ENCODE assay signal across 11 mouse cellular contexts in the genomic region with DNA sequence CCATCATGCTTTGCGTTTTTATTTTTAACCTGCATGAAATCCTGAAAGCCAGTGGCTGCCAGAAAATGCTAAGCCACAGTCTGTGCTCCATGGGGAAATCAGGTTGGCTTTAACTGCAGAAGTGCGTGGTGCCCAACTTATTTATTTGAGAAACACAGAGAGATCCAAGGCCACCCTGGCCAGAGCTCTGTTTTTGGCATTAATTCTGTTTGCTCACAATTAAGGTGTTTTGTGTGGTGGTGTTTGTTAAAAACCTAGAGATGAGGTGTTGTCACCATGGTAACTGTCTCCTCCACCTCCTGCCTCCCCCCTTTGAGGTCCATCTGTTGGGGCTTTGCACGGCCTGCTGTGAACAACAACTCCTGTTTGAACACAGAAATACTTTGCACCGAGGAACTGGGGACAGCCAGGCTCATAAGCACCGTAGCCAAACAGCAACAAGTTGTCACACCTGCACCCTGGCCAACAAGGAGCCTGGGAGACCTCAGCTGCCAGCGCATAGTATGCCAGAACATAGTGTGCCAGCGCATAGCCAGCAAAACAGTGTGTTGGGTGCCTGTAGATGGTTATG. TPM values are rescaled to one million over a fixed set of nuclear protein-coding genes. Genes with fewer than 3 reads are reported as not detected.
DNase-seq lines count a peak whose midpoint lies in the region; ATAC-seq lines count a peak whose summit lies in the region.
"Had no signal": no experiment of that assay in that cellular context is flagged by ENCODE, and none has a peak within 500 bp of the region (broad histone marks: within the 10 kb centered on the region; RNA-seq: fewer than 3 reads in every experiment).

No protein-coding gene starts in this region.

- H3K9ac ChIP-seq in hindbrain, embryonic 15.5 days = no peak overlapping the region
- H3K9ac ChIP-seq in hindbrain, embryonic 12.5 days = no peak overlapping the region
- H3K9ac ChIP-seq in forebrain, embryonic 14.5 days (ENCODE audit: low read length) = no peak overlapping the region
- H3K9ac ChIP-seq: embryonic facial prominence, embryonic 12.5 days; heart, embryonic 15.5 days had no signal

- 52% methylated on average over 7 of the region's 7 CpGs for WGBS in hindbrain, embryonic 15.5 days
- 61% methylated on average over 7 of the region's 7 CpGs for WGBS in hindbrain, embryonic 12.5 days
- whole genome bisulfite sequencing in forebrain, embryonic 14.5 days = 34% methylated on average over 7 of the region's 7 CpGs

- H3K4me3 ChIP-seq in hindbrain, embryonic 15.5 days = no peak overlapping the region
- H3K4me3 ChIP-seq in hindbrain, embryonic 12.5 days = no peak overlapping the region
- no peak overlapping the region for H3K4me3 ChIP-seq in forebrain, embryonic 14.5 days (ENCODE audit: low read depth, low read length)
- H3K4me3 ChIP-seq: embryonic facial prominence, embryonic 12.5 days; heart, embryonic 15.5 days had no signal

- peak; percentile 18; the same call in 1 of the 2 replicates for ATAC-seq in hindbrain, embryonic 15.5 days (ENCODE audit: low FRiP score, low read depth)
- no peak for ATAC-seq in hindbrain, embryonic 12.5 days (ENCODE audit: low FRiP score)
- ATAC-seq in forebrain, embryonic 14.5 days = peak; percentile 70
- no peak for ATAC-seq in activated CD4-positive, CD25-positive, alpha-beta regulatory T cell, adult 4 months

- H3K27ac ChIP-seq in hindbrain, embryonic 15.5 days (replicated peaks) = 0 out of 2 replicates have a peak overlapping the region, but pooled peaks have one; percentile 36
- no peak overlapping the region for H3K27ac ChIP-seq in hindbrain, embryonic 12.5 days
- H3K27ac ChIP-seq in forebrain, embryonic 14.5 days (ENCODE audit: low read depth, low read length) = 0 out of 2 replicates have a peak overlapping the region, but pooled peaks have one; percentile 40
- H3K27ac ChIP-seq: embryonic facial prominence, embryonic 12.5 days; heart, embryonic 15.5 days had no signal

- H3K36me3 ChIP-seq in hindbrain, embryonic 15.5 days = no peaks in the 10 kb centered on the region
- H3K36me3 ChIP-seq in hindbrain, embryonic 12.5 days = no peaks in the 10 kb centered on the region
- H3K36me3 ChIP-seq in forebrain, embryonic 14.5 days (ENCODE audit: control insufficient read depth, insufficient read depth, low read length) = no peaks in the 10 kb centered on the region
- H3K36me3 ChIP-seq: embryonic facial prominence, embryonic 12.5 days; heart, embryonic 15.5 days had no signal

- no peaks in the 10 kb centered on the region for H3K9me3 ChIP-seq in hindbrain, embryonic 15.5 days
- no peaks in the 10 kb centered on the region for H3K9me3 ChIP-seq in hindbrain, embryonic 12.5 days (replicated peaks)
- H3K9me3 ChIP-seq in forebrain, embryonic 14.5 days (replicated peaks; ENCODE audit: control insufficient read depth, low read length) = no peaks in the 10 kb centered on the region
- H3K9me3 ChIP-seq: embryonic facial prominence, embryonic 12.5 days; heart, embryonic 15.5 days had no signal

- H3K4me2 ChIP-seq in hindbrain, embryonic 15.5 days = no peak overlapping the region
- no peak overlapping the region for H3K4me2 ChIP-seq in hindbrain, embryonic 12.5 days (replicated peaks)
- H3K4me2 ChIP-seq in forebrain, embryonic 14.5 days (ENCODE audit: low read length) = no peak overlapping the region
- H3K4me2 ChIP-seq: embryonic facial prominence, embryonic 12.5 days; heart, embryonic 15.5 days had no signal

- H3K4me1 ChIP-seq in hindbrain, embryonic 15.5 days (replicated peaks) = peaks cover 23% of the 10 kb centered on the region
- no peaks in the 10 kb centered on the region for H3K4me1 ChIP-seq in hindbrain, embryonic 12.5 days
- H3K4me1 ChIP-seq in forebrain, embryonic 14.5 days (ENCODE audit: control insufficient read depth, insufficient read depth, low read length) = peaks cover 14% of the 10 kb centered on the region
- H3K4me1 ChIP-seq: embryonic facial prominence, embryonic 12.5 days; heart, embryonic 15.5 days had no signal

- peak; percentile 87 for DNase-seq in forebrain, embryonic 14.5 days (ENCODE audit: low spot score)
- peak; percentile 75 for DNase-seq in layer of hippocampus, postnatal 36 days
- peak; percentile 44 for DNase-seq in right cerebral cortex, postnatal 14 days
- no peak for DNase-seq in kidney, adult 11 months
- DNase-seq in gastrocnemius, postnatal 14 days = no peak

- intact Hi-C loops in gastrocnemius, postnatal 14 days (cut with DNase I; ENCODE audit: low total_unique reads) = no loop called here

- H3K27me3 ChIP-seq in hindbrain, embryonic 15.5 days = peaks cover 18% of the 10 kb centered on the region; the same call in 1 of the 2 replicates
- H3K27me3 ChIP-seq in hindbrain, embryonic 12.5 days = peaks cover 27% of the 10 kb centered on the region
- no peaks in the 10 kb centered on the region for H3K27me3 ChIP-seq in forebrain, embryonic 14.5 days (replicated peaks; ENCODE audit: control insufficient read depth, insufficient read depth, low read length)

RNA-seq across cellular contexts. Expression of gene Msx1, which starts 35.9 kb away (rescaled TPM):
- polyA plus RNA-seq in hindbrain, embryonic 15.5 days (2015; fragmentation: Nextera tagmentation; extraction: Ambion mirVana) = 26.4 and 36.7 TPM in 2 replicates
- 95.6 and 118 TPM in 2 replicates for polyA plus RNA-seq in hindbrain, embryonic 12.5 days (2016; fragmentation: Nextera tagmentation; extraction: Ambion mirVana)
- 12.5 and 16.1 TPM in 2 replicates for polyA plus RNA-seq in forebrain, embryonic 14.5 days (2014; fragmentation: Nextera tagmentation; extraction: Ambion mirVana)
- 1 to 10 TPM; 4.7 to 5.8 TPM for total RNA-seq in layer of hippocampus, postnatal 36 days (2021)
- total RNA-seq in gastrocnemius, postnatal 14 days (2021) = 1 to 10 TPM; 2.9 to 3.8 TPM
- polyA plus RNA-seq in activated CD4-positive, CD25-positive, alpha-beta regulatory T cell, adult 4 months (2017; shearing (Covaris generic)) = under 1 TPM in 1 of 2 experiments, not detected in 1; 0.22 TPM
- total RNA-seq: monocyte, adult 5-6 weeks had no signal

Comparison
In these comparisons a context has a peak if more than half of its experiments do, and no peak if none do; other contexts are left out.
1. ATAC-seq: peak in hindbrain, embryonic 15.5 days (single experiment) and forebrain, embryonic 14.5 days (single experiment); none in hindbrain, embryonic 12.5 days (single experiment) and activated CD4-positive, CD25-positive, alpha-beta regulatory T cell, adult 4 months (single experiment).
2. DNase-seq: peak in forebrain, embryonic 14.5 days (single experiment), layer of hippocampus, postnatal 36 days (2 of 2) and right cerebral cortex, postnatal 14 days (single experiment); none in kidney, adult 11 months (single experiment) and gastrocnemius, postnatal 14 days (single experiment).
3. RNA of gene Msx1, which starts 35.9 kb away (polyA plus RNA-seq): 95.6 to 118 TPM in hindbrain, embryonic 12.5 days, 26.4 to 36.7 TPM in hindbrain, embryonic 15.5 days and 12.5 to 16.1 TPM in forebrain, embryonic 14.5 days; 0.22 TPM in activated CD4-positive, CD25-positive, alpha-beta regulatory T cell, adult 4 months; every median in the first group is over 10 times any median in the second.